Mouse (Mus musculus) heart, postnatal 0 days (tissue): Measurements from ENCODE around the gene Med10. TPM values are rescaled to one million over a fixed set of nuclear protein-coding genes. Genes with fewer than 3 reads are reported as not detected.

Source experiments
- ATAC-seq: fragments of 200-750 bp; cut with Nextera tagmentation; 2 replicates; pipeline ENCODE4 v1.8.0; 2017; ENCODE audit warnings: low read depth, moderate number of reproducible peaks, moderate library complexity; ENCODE audit not compliant: insufficient read depth
- DNase-seq: peaks from one replicate; pipeline ENCODE4 v3.0.0-alpha.2; 2016; ENCODE audit warnings: low spot score
- H3K27ac ChIP-seq: fragments of 300-500 bp; sonication (generic); 2 replicates; pipeline ENCODE4 v1.5.1; 2014; ENCODE audit warnings: low read depth, mild to moderate bottlenecking
- H3K27me3 ChIP-seq: fragments of 300-500 bp; sonication (generic); 2 replicates; pipeline ENCODE4 v1.6.1; 2014; ENCODE audit warnings: low read length, mixed read lengths; ENCODE audit not compliant: control insufficient read depth, insufficient read depth
- H3K36me3 ChIP-seq: fragments of 300-500 bp; sonication (generic); replicated peaks from 2 replicates; pipeline ENCODE4 v1.6.1; 2014; ENCODE audit warnings: low read length, mixed read lengths; ENCODE audit not compliant: control insufficient read depth, insufficient read depth
- H3K4me1 ChIP-seq: fragments of 300-500 bp; sonication (generic); 2 replicates; pipeline ENCODE4 v1.6.1; 2014; ENCODE audit warnings: antibody characterized with exemption; ENCODE audit not compliant: control insufficient read depth, insufficient read depth
- H3K4me2 ChIP-seq: fragments of 300-500 bp; sonication (generic); 2 replicates; pipeline ENCODE4 v1.6.1; 2014; ENCODE audit warnings: low read depth, mild to moderate bottlenecking, low read length, moderate library complexity
- H3K4me3 ChIP-seq: fragments of 300-500 bp; sonication (generic); 2 replicates; pipeline ENCODE4 v1.5.1; 2014; ENCODE audit warnings: low read depth, low read length
- H3K9ac ChIP-seq: fragments of 300-500 bp; sonication (generic); replicated peaks from 2 replicates; pipeline ENCODE4 v1.6.1; 2014; ENCODE audit warnings: low read depth, low read length, mixed read lengths
- H3K9me3 ChIP-seq: fragments of 300-500 bp; sonication (generic); replicated peaks from 2 replicates; pipeline ENCODE4 v1.6.1; 2016; ENCODE audit warnings: low read length; ENCODE audit not compliant: control insufficient read depth
- CTCF ChIP-seq: IDR thresholded peaks from 2 replicates; pipeline ENCODE4 v1.5.1; 2016; ENCODE audit warnings: antibody characterized with exemption, control low read depth, low read depth
- EP300 ChIP-seq: IDR thresholded peaks from 2 replicates; pipeline ENCODE4 v1.6.1; 2016; ENCODE audit warnings: antibody characterized with exemption, low read depth
- WGBS: fragments of 180-500 bp; shearing (Covaris S2); extraction: QIAGEN DNeasy Blood & Tissue Kit; methylation state at CpG from one replicate; pipeline ENCODE4 v1.1.7; 2014; 5-methylcytosine and 5-hydroxymethylcytosine counted together
- polyA plus RNA-seq: library from polyadenylated mRNA; unstranded; fragments of >200 nt; fragmentation: Nextera tagmentation; extraction: Ambion mirVana; gene quantifications from 2 replicates; pipeline ENCODE4 v1.2.1, GENCODE M21; 2015
- total RNA-seq: library from RNA; depleted of rRNA; stranded (reverse); fragments of >200 nt; gene quantifications from 2 replicates; pipeline ENCODE4 v1.2.3, GENCODE M21; 2014; ENCODE audit warnings: low replicate concordance

The Med10 gene
- total and polyA plus RNA-seq, 2 experiments from 2014 or later, result 60.2 to 101 TPM

DNA sequence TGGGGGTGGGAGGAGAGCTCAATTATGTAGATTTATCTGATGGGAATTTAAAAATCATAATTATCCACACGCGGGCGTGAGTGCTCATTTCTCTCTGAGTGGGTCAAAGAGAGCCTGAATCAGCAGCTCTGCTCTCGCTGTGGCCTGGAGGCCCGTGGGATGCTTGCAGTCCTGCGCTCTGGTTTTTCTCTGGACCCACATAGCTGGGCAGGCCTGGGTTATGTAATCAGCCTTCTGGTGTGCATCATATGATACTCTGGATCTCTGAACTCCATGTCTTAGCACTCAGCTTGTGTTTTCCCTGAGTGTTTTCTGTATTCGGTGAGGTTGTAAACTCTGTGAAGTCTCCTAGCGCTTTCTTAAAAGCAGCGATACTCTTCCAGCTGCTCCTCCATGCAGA lies 30.4 kb downstream of the Med10 start:
- Histone ChIP-seq H3K4me3 (no peak overlapping the region), H3K9me3 (no peaks in the 10 kb centered on the region), H3K4me1 (no peaks in the 10 kb centered on the region), H3K27ac (no peak overlapping the region), H3K36me3 (no peaks in the 10 kb centered on the region), H3K9ac (no peak overlapping the region), H3K4me2 (no peak overlapping the region), H3K27me3 (no peaks in the 10 kb centered on the region)
- no peak for ATAC-seq
- TF ChIP-seq EP300, result no peak
- no peak for TF ChIP-seq CTCF
- 78% methylated on average over 9 of the region's 9 CpGs for WGBS
- DNase-seq, result no peak

DNA sequence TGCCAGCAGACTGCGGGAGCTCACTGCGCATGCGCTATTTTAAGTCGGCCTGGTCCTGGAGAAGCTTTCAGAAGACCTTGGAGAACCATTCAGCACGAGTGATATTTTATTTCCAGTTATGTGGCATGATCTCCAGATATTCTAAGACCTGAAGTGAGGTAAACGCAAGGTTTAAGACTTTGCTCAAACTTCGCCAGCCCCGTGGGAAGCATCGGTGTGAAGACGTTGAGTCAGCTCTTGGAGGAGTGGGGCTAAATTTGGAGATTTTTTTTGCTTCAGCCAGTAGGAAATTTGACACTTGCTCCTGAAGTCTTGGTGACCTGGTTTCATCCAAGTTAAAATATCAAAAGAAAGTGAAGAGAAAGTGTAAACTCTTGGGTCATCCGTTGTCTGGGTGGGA lies 31.2 kb downstream of the Med10 start:
- Histone ChIP-seq H3K4me1 (no peaks in the 10 kb centered on the region), H3K4me2 (no peak overlapping the region), H3K9ac (no peak overlapping the region), H3K4me3 (no peak overlapping the region), H3K36me3 (no peaks in the 10 kb centered on the region), H3K27me3 (no peaks in the 10 kb centered on the region), H3K9me3 (no peaks in the 10 kb centered on the region), H3K27ac (no peak overlapping the region)
- ATAC-seq (no peak), DNase-seq (no peak)
- 82% methylated on average over 11 of the region's 11 CpGs for WGBS
- no peak for TF ChIP-seq CTCF
- TF ChIP-seq EP300, result no peak

DNA sequence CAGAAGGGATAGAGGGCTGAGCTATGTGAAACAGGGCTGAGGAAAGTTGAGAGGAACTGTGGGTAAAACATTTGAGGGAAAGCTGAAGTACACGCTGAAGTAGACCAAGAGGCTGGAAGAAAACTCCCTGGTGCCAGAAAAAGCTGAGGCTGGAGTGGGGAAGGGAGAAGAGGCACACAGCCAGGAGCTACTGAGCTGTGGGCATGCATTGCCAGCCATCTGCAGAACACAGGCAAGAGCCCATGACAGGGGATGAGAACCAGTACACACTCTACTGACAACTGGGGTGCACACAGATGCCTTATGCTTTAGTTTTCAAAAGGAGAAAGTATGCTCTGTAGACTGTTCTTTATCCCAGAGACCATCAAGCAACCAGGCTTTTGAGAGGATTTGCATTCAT lies 43.4 kb downstream of the Med10 start:
- no peaks in the 10 kb centered on the region for H3K9me3 ChIP-seq
- 61% methylated on average over 1 of the region's 1 CpGs for WGBS
- H3K36me3 ChIP-seq, result no peaks in the 10 kb centered on the region
- H3K4me2 ChIP-seq, result no peak overlapping the region
- no peaks in the 10 kb centered on the region for H3K27me3 ChIP-seq
- no peak for ATAC-seq
- TF ChIP-seq EP300 (no peak), CTCF (no peak)
- DNase-seq, result no peak
- H3K27ac ChIP-seq, result no peak overlapping the region
- no peak overlapping the region for H3K9ac ChIP-seq
- H3K4me3 ChIP-seq, result no peak overlapping the region
- no peaks in the 10 kb centered on the region for H3K4me1 ChIP-seq

DNA sequence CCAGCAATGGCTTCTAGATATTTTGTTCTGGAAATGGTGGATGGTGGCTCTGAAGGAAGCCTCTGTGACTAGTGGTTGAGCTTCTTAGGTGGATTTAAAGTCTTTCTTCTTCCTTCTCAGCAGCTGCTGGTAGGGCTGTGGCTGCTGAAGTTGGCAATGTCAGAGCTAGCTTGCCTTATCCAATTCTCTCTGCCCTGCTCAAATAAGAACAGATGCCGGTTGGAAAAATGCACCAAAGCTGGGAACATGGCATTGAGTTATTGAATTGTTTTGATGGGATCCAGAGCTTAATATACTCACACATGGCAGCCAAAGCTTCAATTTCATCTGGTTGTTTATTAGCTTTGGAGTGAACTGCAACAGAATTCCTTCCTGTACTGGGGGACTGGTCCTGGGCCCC lies 47.4 kb downstream of the Med10 start:
- WGBS, result 73% methylated on average over 1 of the region's 1 CpGs
- ATAC-seq, result no peak

DNA sequence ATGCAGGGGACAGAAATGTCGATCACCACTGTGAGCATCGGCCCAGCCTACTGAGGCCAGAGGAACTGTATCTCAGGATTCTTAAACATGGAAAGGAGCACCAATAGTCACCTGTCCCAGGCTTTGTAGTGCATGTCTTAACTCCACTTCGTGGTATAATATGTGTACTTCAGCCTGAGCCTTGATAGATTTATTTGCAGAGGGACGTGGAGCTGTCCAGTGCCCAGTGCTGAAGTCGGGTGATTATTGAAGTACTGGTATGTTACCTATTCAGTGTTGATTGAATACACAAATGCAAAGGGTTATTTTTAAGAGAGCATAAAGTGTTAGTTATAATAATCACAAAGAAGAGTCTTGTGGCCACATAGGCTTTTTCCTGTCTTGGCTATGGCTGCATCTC lies 50.1 kb downstream of the Med10 start:
- H3K36me3 ChIP-seq, result no peaks in the 10 kb centered on the region
- no peak overlapping the region for H3K27ac ChIP-seq
- ATAC-seq (no peak), DNase-seq (no peak)
- WGBS, result 63% methylated on average over 5 of the region's 5 CpGs
- H3K27me3 ChIP-seq, result no peaks in the 10 kb centered on the region
- no peaks in the 10 kb centered on the region for H3K9me3 ChIP-seq
- TF ChIP-seq CTCF, result no peak
- TF ChIP-seq EP300, result no peak
- H3K9ac ChIP-seq, result no peak overlapping the region
- no peak overlapping the region for H3K4me3 ChIP-seq
- no peaks in the 10 kb centered on the region for H3K4me1 ChIP-seq
- no peak overlapping the region for H3K4me2 ChIP-seq

More for the DNA sequence above, 47.4 kb downstream of the Med10 start:
- H3K4me2 ChIP-seq, result no peak overlapping the region
- H3K9me3 ChIP-seq, result no peaks in the 10 kb centered on the region
- H3K4me1 ChIP-seq, result no peaks in the 10 kb centered on the region
- TF ChIP-seq CTCF, result no peak
- TF ChIP-seq EP300, result no peak
- H3K9ac ChIP-seq, result no peak overlapping the region
- H3K27me3 ChIP-seq, result no peaks in the 10 kb centered on the region
- no peaks in the 10 kb centered on the region for H3K36me3 ChIP-seq
- DNase-seq, result no peak
- no peak overlapping the region for H3K27ac ChIP-seq
- no peak overlapping the region for H3K4me3 ChIP-seq

DNA sequence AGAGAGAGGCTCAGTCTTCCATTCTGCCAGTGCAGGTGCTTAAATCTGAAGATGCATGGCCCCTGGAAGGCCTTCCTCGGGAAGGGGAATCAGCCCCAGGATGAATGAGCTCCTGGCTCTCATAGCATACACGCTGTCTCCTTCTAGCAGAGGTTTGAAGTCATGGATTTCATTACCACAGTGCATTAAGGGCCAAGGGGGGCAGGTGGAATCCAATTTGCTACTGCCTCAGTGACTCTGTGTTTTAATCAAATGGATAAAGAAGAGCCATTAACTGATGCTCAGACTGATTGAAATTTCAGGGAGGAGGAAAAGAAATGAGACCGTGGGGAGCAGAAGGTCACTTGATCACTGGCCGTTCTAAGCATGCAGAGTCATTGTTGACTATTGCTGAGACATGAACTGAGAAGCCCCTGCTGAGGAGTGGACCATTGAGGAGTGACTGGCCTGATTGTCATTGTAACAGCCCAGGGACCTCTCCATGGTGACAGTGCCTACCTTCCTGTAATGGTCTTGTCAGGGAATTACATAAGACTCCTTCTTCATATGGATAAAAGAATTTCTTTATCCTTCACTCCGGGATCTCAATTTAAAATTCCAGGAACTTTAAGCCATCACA lies 51.3 kb downstream of the Med10 start:
- no peaks in the 10 kb centered on the region for H3K4me1 ChIP-seq
- 61% methylated on average over 5 of the region's 5 CpGs for WGBS
- H3K4me2 ChIP-seq, result no peak overlapping the region
- H3K9ac ChIP-seq, result no peak overlapping the region
- H3K36me3 ChIP-seq, result no peaks in the 10 kb centered on the region
- H3K9me3 ChIP-seq, result no peaks in the 10 kb centered on the region
- TF ChIP-seq CTCF (no peak), EP300 (no peak)
- H3K27me3 ChIP-seq, result no peaks in the 10 kb centered on the region
- H3K4me3 ChIP-seq, result no peak overlapping the region
- DNase-seq (no peak), ATAC-seq (no peak)
- no peak overlapping the region for H3K27ac ChIP-seq
